Mouse (Mus musculus) retina, adult 2 months (tissue): ENCODE measurements around the gene Xpo5.

Experiments
- DNase-seq: peaks from one replicate; pipeline ENCODE4 v3.0.0-alpha.2; 2012; ENCODE audit warnings: low read depth, low spot score

The Xpo5 gene

GRCm38 (mm10) chr17:46258279-46259053, 55.9 kb downstream of the Xpo5 start:
- no peak for DNase-seq

- DNase-seq, result no peak
These were observed 57.1 kb downstream of the Xpo5 start for GRCm38 (mm10) chr17:46259675-46260074.

DNA sequence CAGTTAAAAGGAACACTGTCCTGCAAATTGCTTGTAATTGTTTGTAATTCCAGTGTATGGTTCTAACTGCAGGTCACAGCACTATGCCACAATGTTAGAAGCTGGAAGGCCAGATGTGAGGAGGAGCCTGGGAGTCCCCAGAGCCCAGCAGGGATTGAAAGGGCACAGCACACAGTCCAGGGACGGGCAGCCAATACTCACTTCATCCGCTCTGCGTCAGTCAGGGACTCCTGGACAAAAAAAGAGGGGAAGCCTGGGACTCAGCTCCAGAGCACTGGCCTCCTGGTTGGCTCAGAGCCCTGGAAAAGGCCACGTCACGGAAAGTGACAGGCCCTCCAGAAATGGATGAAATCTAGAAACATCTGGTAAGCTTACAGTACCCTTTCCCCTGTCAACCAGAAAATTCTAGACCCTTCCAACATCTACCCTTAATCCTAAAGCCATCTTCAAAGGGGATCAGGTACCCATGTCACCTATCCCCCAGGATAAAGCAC, 59.7 kb downstream of the Xpo5 start:
- no peak for DNase-seq

- DNase-seq, result no peak
These were observed 62.9 kb downstream of the Xpo5 start for GRCm38 (mm10) chr17:46265502-46265901.

GRCm38 (mm10) chr17:46265918-46266618, 63.5 kb downstream of the Xpo5 start:
- DNase-seq, result peak; percentile 36

DNA sequence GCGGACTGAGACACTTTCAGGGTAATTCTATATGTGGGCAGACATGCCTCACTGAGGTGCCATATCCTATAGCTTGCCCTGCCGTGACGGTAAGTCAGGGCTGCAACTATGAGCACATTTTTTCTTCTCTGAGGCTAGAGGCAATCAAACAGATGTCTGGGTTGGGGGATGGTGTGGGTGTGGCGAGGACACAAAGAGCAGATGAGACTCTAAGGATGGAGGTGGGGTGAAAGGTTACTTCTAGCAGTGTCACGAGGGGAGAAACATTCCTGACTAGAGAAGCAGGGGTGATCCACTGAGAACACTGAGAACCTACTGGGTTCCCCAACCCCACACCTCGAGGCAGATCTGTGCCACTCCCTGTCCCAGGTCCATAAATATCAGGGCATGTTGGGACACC, 64.4 kb downstream of the Xpo5 start:
- DNase-seq, result no peak

DNA sequence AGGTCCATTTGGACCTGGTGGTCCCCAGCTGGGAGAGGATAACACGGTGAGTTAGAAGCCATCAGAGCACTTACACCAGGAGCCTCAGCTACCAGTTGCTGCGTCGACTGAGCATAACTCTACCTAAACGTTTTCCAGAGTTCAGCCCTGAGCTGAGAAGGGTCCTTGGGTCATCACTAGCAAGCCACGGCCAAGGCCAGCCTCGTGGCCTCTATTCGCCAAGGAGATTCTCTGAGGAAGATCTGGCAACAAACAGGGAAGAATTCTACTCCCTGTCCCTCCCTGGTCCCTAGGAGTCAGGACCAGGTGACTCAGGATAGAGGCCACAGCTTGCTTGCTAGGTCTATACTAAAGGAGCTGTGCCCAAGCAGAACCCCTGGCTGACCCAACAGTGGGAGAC, 64.9 kb downstream of the Xpo5 start:
- no peak for DNase-seq

DNA sequence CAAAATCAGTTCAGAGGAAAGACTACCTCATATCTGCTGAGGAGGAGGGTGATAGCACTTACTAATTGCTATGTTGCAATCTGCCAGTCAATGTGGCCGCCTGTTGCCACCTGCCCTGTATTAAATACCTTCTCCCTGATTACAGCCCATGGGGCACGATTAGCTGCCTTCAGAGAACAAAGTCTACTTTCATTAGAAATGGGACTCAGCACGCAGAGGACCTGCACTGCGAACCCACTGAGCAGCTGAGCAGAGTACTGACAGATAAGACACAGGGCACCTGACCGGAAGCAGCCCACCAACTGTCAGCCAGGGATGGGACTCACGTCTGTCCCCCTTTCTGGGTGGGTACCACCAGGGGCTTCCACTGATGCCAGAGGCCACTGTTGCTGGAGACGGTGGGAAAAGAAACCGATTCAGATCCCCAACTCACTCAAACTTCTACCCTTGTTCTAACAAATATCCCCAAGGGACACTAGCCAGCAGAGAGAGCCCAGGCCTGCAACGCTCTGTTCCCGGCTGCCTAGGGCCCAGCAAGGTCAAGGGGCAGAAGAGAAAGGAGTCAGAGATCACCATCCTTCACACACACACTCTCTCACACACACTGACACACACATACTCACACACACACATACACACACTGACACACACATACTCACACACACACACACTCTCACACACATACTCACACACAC, 65.6 kb downstream of the Xpo5 start:
- DNase-seq, result no peak

GRCm38 (mm10) chr17:46269771-46270534, 67.4 kb downstream of the Xpo5 start:
- DNase-seq, result no peak

DNA sequence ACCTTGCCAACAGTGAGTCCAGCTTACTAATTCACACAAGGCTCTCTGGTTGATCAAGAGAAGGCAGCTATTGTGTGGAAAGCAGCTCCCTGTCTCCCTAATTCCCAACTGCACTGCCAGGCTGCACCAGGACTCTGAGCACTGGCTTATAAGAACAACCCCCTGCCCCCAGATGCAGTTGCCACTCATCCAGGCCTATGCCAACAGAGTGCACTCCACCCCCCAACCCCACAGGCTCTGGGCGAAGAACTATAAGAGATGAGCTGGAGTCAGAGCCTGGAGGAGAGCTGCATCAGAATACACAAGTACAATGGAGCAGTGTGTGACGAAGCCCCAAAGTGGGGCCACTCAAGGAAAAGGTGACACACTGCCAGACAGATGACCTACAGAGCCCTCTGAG, 69.5 kb downstream of the Xpo5 start:
- DNase-seq, result no peak

GRCm38 (mm10) chr17:46272675-46273074, 70.1 kb downstream of the Xpo5 start:
- DNase-seq, result no peak

- no peak for DNase-seq
These were observed 71.2 kb downstream of the Xpo5 start for GRCm38 (mm10) chr17:46273803-46274236.

DNA sequence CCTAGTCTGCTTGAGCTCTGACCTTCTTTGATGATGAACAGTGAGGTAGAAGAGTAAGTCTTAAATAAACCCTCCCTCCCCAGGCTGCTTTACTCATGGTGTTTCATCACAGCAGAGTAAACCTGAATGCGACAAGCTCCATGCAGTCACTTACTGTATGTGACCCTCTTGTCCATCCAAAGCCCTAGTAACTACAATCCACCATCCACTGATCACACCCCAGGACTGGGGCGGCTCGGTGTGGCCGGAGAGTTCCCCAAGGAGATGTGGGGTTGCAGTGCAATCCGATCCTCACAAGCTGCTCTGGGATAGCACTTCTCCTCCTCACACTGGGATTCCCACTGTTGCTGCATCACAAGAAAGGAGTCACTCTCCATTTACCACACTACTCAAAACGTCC, 71.9 kb downstream of the Xpo5 start:
- no peak for DNase-seq

- DNase-seq, result no peak
These were observed 72.5 kb downstream of the Xpo5 start for GRCm38 (mm10) chr17:46275034-46275433.

DNA sequence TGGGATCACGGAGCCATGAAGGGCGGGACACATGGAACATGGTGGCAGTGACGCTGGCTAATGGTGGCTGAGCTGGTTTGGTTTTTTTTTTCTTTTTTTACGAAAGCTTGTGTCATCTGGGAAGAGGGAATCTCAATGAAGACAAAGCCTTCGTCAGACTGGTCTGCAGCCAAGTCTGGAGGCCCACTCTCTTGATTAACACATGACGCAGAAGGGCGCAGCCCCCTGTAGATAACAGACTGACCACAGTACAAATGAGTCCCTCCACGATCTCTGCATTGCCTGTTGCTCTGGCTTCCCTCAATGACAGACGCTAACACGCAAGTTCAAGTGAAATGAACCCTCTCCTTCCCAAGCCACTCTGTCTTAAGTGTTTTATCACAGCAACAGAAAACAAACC, 72.9 kb downstream of the Xpo5 start:
- DNase-seq, result no peak

DNA sequence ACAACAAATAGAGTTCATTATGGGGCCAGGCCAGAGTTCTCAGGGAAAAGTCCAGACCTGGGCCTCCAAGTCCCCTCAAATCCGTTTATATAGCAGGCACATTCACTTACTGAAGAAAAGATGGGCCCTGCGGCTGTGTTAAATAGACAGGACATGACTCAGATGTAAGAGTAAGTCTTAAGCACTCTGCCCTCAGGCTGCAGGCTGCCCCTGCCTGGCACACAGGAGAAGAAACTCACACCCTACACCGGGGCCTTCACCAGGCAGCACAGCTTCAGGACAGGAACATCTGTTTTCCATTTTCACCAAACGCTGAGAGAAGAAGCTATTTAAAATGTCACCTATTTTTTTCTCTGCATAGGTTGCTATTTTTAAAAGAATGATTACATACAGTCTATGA, 75.0 kb downstream of the Xpo5 start:
- no peak for DNase-seq

DNA sequence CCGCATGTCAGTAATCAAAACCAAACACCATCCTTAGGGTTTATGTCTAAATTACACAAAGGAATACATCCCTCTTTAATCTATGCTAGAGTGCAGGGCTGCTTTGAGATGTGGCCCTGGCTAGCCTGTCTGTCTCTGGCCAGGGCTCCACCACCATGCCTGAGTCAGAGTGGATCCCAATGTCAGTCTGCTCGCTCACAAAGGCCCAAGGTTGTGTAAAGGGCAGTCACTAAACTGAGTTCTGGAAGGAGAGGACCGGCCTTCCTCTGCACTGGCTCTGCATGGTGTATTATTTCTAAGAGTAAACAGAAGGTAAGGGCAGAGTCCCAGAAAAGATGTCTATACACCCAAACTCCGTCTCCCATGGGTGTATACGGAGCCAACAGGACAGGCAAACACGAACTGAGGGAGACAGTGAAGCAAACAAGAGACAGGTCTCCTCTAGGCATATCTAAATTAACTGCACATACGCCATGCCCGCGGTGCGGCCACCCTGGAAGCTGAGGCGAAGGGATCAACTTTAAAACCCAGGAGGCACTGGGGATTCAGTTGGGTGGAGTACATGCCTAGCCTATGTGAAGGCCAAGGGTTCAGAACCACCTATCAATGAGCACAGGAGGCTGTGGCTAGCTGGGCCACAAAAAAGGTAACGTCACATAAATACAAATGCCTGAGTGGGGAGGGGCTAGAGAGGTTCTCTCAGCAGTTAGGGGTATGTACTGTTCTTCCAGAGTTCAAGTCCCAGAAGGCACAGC, 75.6 kb downstream of the Xpo5 start:
- no peak for DNase-seq

- DNase-seq, result peak; percentile 67
These were observed 80.0 kb downstream of the Xpo5 start, which contains the start of gene Tjap1 for GRCm38 (mm10) chr17:46282483-46283123. TSS of gene Tjap1 (minus strand) at chr17:46283026.

GRCm38 (mm10) chr17:46283140-46283539, 80.6 kb downstream of the Xpo5 start:
- no peak for DNase-seq

- no peak for DNase-seq
These were observed 81.3 kb downstream of the Xpo5 start for GRCm38 (mm10) chr17:46283911-46284310.
